Comparison of ENCODE assay signal across 25 mouse cellular contexts in the genomic region with DNA sequence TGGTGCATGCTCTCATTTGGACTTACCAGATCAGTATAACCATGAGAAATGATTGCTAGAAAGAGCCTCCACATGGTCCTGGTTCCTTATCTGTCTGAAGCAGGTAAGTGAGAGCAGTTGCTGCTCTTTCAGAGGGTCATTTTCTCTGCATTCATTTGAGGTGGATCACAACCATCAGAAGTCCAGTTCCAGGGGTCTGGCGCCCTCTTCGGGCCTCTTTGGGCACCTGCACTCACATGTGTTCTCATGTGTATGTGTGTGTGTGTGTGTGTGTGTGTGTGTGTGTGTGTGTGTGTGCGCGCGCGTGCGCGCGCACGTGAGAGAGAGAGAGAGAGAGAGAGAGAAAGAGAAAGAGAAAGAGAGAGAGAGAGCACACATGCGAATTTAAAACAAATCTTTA.
DNase-seq lines count a peak whose midpoint lies in the region; ATAC-seq and TF ChIP-seq lines count a peak whose summit lies in the region.
"Had no signal": no experiment of that assay in that cellular context is flagged by ENCODE, and none has a peak within 500 bp of the region (broad histone marks: within the 10 kb centered on the region; RNA-seq: fewer than 3 reads in every experiment).

No protein-coding gene starts in this region.

- 89% methylated on average over 11 of the region's 11 CpGs for WGBS in heart, adult 2 months
- 82% methylated on average over 11 of the region's 11 CpGs for WGBS in heart, embryonic 10.5 days
- WGBS in lung, postnatal 0 days: 89% methylated on average over 11 of the region's 11 CpGs

- H3K4me2 ChIP-seq in lung, postnatal 0 days (replicated peaks; ENCODE audit: low read depth, low read length): no peak overlapping the region
- H3K4me2 ChIP-seq in CH12.LX (ENCODE audit: insufficient read depth, low read depth, poor library complexity, severe bottlenecking): no peak overlapping the region
- H3K4me2 ChIP-seq: heart, embryonic 12.5 days; hindbrain, embryonic 15.5 days; liver, embryonic 11.5 days; lung, embryonic 14.5 days had no signal

- no peak for ATAC-seq in lung, postnatal 0 days
- ATAC-seq: forebrain, embryonic 14.5 days had no signal

- no peaks in the 10 kb centered on the region for H3K4me1 ChIP-seq in heart, adult 2 months (ENCODE audit: control insufficient read depth, insufficient read depth, low read length)
- H3K4me1 ChIP-seq in heart, embryonic 10.5 days: peaks cover 5% of the 10 kb centered on the region; the same call in 1 of the 2 replicates
- no peaks in the 10 kb centered on the region for H3K4me1 ChIP-seq in lung, postnatal 0 days (ENCODE audit: insufficient read depth, low read depth, low read length)
- H3K4me1 ChIP-seq in CH12.LX (ENCODE audit: control insufficient read depth in 1 of 2, insufficient read depth in 2 of 2): no peaks in the 10 kb centered on the region
- H3K4me1 ChIP-seq: heart, embryonic 12.5 days had no signal

- in situ Hi-C loops in CH12.LX (cut with MboI; ENCODE audit: low pct_ligation_motif_present, low pct_unique_long_range_greater_than_20kb, low sequenced_read_pairs): no loop called here

- DNase-seq in heart, adult 2 months: no peak
- no peak for DNase-seq in heart, embryonic 10.5 days (ENCODE audit: low spot score)
- no peak for DNase-seq in lung, postnatal 0 days (ENCODE audit: low spot score)
- DNase-seq in lung, postnatal 14 days: no peak
- DNase-seq in CH12.LX (ENCODE audit: extremely low read depth): no peak
- DNase-seq in ZHBTc4 (ENCODE audit: low read depth, low spot score): peak; percentile 75
- no peak for DNase-seq in gastrocnemius, postnatal 25 days
- DNase-seq in left cerebral cortex, postnatal 25 days (ENCODE audit: low spot score in 2 of 2): no peak
- DNase-seq: adrenal gland, adult 2 months; B cell, adult 2 months; cerebellum, adult 8-10 months; gastrocnemius, postnatal 36 days; kidney, adult 18-20 months; kidney, postnatal 10 days; lung, embryonic 14.5 days; spleen, adult 18-20 months had no signal

- H3K9me3 ChIP-seq in heart, embryonic 10.5 days: no peaks in the 10 kb centered on the region
- H3K9me3 ChIP-seq in lung, postnatal 0 days (ENCODE audit: low read length): no peaks in the 10 kb centered on the region
- peaks cover 4% of the 10 kb centered on the region for H3K9me3 ChIP-seq in CH12.LX (replicated peaks; ENCODE audit: low read length)
- H3K9me3 ChIP-seq: G1E; heart, embryonic 12.5 days; hindbrain, embryonic 15.5 days; midbrain, embryonic 10.5 days had no signal

- dilution Hi-C loops in CH12.LX (cut with MboI; ENCODE audit: extremely low pct_ligation_motif_present, extremely low pct_unique_long_range_greater_than_20kb, low sequenced_read_pairs): no loop called here

- no peaks in the 10 kb centered on the region for H3K27me3 ChIP-seq in heart, adult 2 months (ENCODE audit: control insufficient read depth, insufficient read depth, low read length)
- H3K27me3 ChIP-seq in heart, embryonic 10.5 days (ENCODE audit: insufficient read depth, poor library complexity, severe bottlenecking): peaks cover 26% of the 10 kb centered on the region; the same call in 1 of the 2 replicates
- no peaks in the 10 kb centered on the region for H3K27me3 ChIP-seq in lung, postnatal 0 days (replicated peaks; ENCODE audit: insufficient read depth, low read length)
- H3K27me3 ChIP-seq in CH12.LX (replicated peaks): peaks cover 83% of the 10 kb centered on the region
- H3K27me3 ChIP-seq: hindbrain, embryonic 15.5 days had no signal

- H3K9ac ChIP-seq in heart, adult 2 months (ENCODE audit: low read depth, low read length): no peak overlapping the region
- no peak overlapping the region for H3K9ac ChIP-seq in lung, postnatal 0 days (replicated peaks; ENCODE audit: low read depth)
- no peak overlapping the region for H3K9ac ChIP-seq in CH12.LX (ENCODE audit: insufficient read depth, low read depth)
- H3K9ac ChIP-seq: heart, embryonic 12.5 days; hindbrain, embryonic 15.5 days; lung, embryonic 14.5 days had no signal

- no peak overlapping the region for H3K27ac ChIP-seq in heart, adult 2 months
- H3K27ac ChIP-seq in heart, embryonic 10.5 days: no peak overlapping the region
- H3K27ac ChIP-seq in lung, postnatal 0 days (ENCODE audit: low read length): no peak overlapping the region
- no peak overlapping the region for H3K27ac ChIP-seq in CH12.LX (ENCODE audit: insufficient read depth, low read depth)
- H3K27ac ChIP-seq: hindbrain, embryonic 15.5 days; left cerebral cortex, adult 2 months; macrophage; midbrain, embryonic 10.5 days had no signal

- TF ChIP-seq RAD21 in CH12.LX (IDR thresholded peaks at IDR 0.05; ENCODE audit: low read depth, low read length): peak; percentile 22

- TF ChIP-seq POLR2A in heart, adult 2 months (IDR thresholded peaks at IDR 0.05; ENCODE audit: insufficient read depth, low read depth, low read length): no peak
- no peak for TF ChIP-seq POLR2A in CH12.LX (IDR thresholded peaks at IDR 0.05; ENCODE audit: low read depth, low read length)

- peak; percentile 21; the same call in 1 of the 2 replicates for TF ChIP-seq CTCF in heart, adult 2 months (IDR thresholded peaks at IDR 0.05)
- 0 out of 2 replicates have a peak, but pooled peaks have one; percentile 5 for TF ChIP-seq CTCF in lung, postnatal 0 days (IDR thresholded peaks at IDR 0.05)
- peak in 1 of 2 experiments; percentile 38; a peak in 2 of 4 replicates for TF ChIP-seq CTCF in CH12.LX (conservative IDR thresholded peaks at IDR 0.05 in 1 of 2, IDR thresholded peaks at IDR 0.05 in 1 of 2; ENCODE audit: low read depth in 2 of 2, low read length in 2 of 2)

- TF ChIP-seq EP300 in heart, adult 2 months (IDR thresholded peaks at IDR 0.05; ENCODE audit: insufficient read depth, low read depth, low read length): no peak
- no peak for TF ChIP-seq EP300 in lung, postnatal 0 days (IDR thresholded peaks at IDR 0.05)
- TF ChIP-seq EP300 in CH12.LX (IDR thresholded peaks at IDR 0.05; ENCODE audit: low read length): no peak

- no peaks in the 10 kb centered on the region for H3K79me2 ChIP-seq in heart, adult 2 months (replicated peaks; ENCODE audit: control insufficient read depth, insufficient read depth, low read length)
- no peaks in the 10 kb centered on the region for H3K79me2 ChIP-seq in CH12.LX (replicated peaks; ENCODE audit: control insufficient read depth, extremely low read depth, insufficient read depth, poor library complexity, severe bottlenecking)

- no peak overlapping the region for H3K4me3 ChIP-seq in heart, adult 2 months
- no peak overlapping the region for H3K4me3 ChIP-seq in heart, embryonic 10.5 days
- no peak overlapping the region for H3K4me3 ChIP-seq in lung, postnatal 0 days (ENCODE audit: low read depth, low read length)
- H3K4me3 ChIP-seq in CH12.LX (replicated peaks in 1 of 3; ENCODE audit: low read depth in 2 of 3, low read length in 2 of 3, poor library complexity in 1 of 3): no peak overlapping the region
- H3K4me3 ChIP-seq: erythroblast, embryonic 14.5 days; heart, embryonic 12.5 days; hindbrain, embryonic 15.5 days; left cerebral cortex, adult 2 months; midbrain, embryonic 10.5 days had no signal

- intact Hi-C loops in heart, adult 2 months (cut with DNase I): no loop called here
- intact Hi-C loops in left cerebral cortex, postnatal 25 days (cut with DNase I): no loop called here

- no peaks in the 10 kb centered on the region for H3K36me3 ChIP-seq in heart, adult 2 months (ENCODE audit: control insufficient read depth, insufficient read depth, low read length)
- no peaks in the 10 kb centered on the region for H3K36me3 ChIP-seq in heart, embryonic 10.5 days
- no peaks in the 10 kb centered on the region for H3K36me3 ChIP-seq in lung, postnatal 0 days (ENCODE audit: insufficient read depth, low read length)
- no peaks in the 10 kb centered on the region for H3K36me3 ChIP-seq in CH12.LX (replicated peaks in 1 of 2; ENCODE audit: control insufficient read depth in 1 of 2, insufficient read depth in 1 of 2, low read length in 1 of 2)
- H3K36me3 ChIP-seq: G1E; heart, embryonic 12.5 days; hindbrain, embryonic 15.5 days; midbrain, embryonic 10.5 days had no signal

TF ChIP-seq in CH12.LX, 34 proteins besides CTCF, POLR2A, EP300 and RAD21:
- no peak for TF ChIP-seq NRF1 (IDR thresholded peaks at IDR 0.05; ENCODE audit: low read depth, low read length)
- no peak for TF ChIP-seq SIN3A (IDR thresholded peaks at IDR 0.05; ENCODE audit: low read length)
- TF ChIP-seq SMC3 (IDR thresholded peaks at IDR 0.05; ENCODE audit: low read depth, low read length): peak; percentile 13
- no peak for TF ChIP-seq ZC3H11A (IDR thresholded peaks at IDR 0.05; ENCODE audit: low read depth, low read length)
- no peak for TF ChIP-seq ZNF384 (IDR thresholded peaks at IDR 0.05; ENCODE audit: low read depth, low read length)
